Mouse (Mus musculus): ENCODE data around the gene Tmem223. TPM values are rescaled to one million over a fixed set of nuclear protein-coding genes. Genes with fewer than 3 reads are reported as not detected.
A peak's percentile ranks its signal among the peaks of the same experiment; 100 is the strongest.

Gene Tmem223
- polyA plus RNA-seq, 1 experiment from 2014 or later: 220 TPM

DNA sequence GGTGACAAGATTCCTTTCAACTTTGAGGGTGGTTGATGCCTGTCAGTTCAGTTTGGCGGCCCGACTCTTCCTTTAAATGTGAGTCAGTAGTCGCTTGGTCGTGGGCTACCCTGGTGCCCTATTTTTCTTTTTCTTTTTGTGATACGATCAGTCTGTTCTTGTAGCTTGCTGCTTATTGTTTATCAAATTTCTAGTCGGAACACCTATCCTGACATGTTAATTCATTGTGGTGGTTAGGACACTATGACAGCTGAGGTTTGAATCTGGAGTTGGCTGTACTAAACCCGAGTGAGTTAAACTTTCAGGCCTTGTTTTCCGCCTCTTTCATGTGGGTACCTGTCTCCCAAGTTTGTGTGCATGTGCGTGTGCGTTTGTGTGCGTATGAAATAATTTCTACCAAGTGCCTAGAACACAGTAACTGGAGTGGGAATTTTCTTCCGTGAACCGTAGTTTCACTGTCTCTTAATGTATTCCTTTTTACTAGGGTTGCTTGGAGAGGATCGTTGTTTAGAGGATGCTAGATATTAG lies 13.3 kb upstream of the Tmem223 start:
- H3K4me3 ChIP-seq: peak overlapping the region; percentile 99
- peaks cover 46% of the 10 kb centered on the region for H3K36me3 ChIP-seq
- DNase-seq (ENCODE audit: low spot score): no peak
- peaks cover 35% of the 10 kb centered on the region for H3K4me1 ChIP-seq (replicated peaks)
- H3K27ac ChIP-seq: peak overlapping the region; percentile 96
- WGBS: 11% methylated on average over 14 of the region's 14 CpGs
- no peaks in the 10 kb centered on the region for H3K27me3 ChIP-seq (ENCODE audit: insufficient read depth, poor library complexity, severe bottlenecking)
- H3K9me3 ChIP-seq: no peaks in the 10 kb centered on the region

DNA sequence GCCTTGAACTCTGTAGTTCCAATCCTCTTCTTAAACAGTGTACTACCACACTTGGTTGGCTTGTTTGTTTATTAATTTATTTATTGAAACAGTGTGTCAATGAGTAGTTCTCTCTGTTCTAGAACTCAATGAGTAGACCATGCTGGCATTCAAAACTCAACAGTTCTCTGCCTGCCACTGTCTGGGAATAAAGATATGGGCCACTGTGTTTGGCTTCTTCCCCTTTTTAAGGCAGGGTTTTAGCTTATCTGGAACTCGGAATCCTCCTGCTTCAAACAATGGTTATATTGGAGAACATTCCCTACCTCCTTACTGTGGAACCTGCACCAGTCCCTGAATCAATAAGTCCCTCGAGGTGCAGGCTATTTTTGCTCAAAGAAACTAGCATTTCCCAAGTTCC lies 11.9 kb upstream of the Tmem223 start:
- Histone ChIP-seq H3K27ac (no peak overlapping the region), H3K9me3 (no peaks in the 10 kb centered on the region), H3K36me3 (peaks cover 46% of the 10 kb centered on the region), H3K27me3 (ENCODE audit: insufficient read depth, poor library complexity, severe bottlenecking) (no peaks in the 10 kb centered on the region), H3K4me3 (0 out of 2 replicates have a peak overlapping the region, but pooled peaks have one; percentile 99), H3K4me1 (replicated peaks) (peaks cover 35% of the 10 kb centered on the region)
- 93% methylated on average over 2 of the region's 2 CpGs for WGBS
- DNase-seq (ENCODE audit: low spot score): no peak

DNA sequence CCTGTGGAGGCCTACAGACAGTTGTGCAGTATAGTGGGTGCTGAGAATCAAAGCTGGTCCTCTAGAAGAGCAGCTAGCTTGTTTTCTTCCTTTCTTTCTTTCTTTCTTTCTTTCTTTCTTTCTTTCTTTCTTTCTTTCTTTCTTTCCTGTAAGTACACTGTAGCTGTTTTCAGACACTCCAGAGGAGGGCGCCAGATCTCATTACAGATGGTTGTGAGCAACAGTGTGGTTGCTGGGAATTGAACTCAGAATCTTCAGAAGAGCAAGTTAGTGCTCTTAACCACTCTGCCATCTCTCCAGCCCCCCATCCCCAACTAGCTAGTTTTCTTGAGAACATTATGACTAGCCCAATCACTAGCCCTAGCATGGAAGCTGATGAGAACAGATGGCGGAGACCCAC lies 10.0 kb upstream of the Tmem223 start:
- Histone ChIP-seq H3K4me3 (no peak overlapping the region), H3K9me3 (peaks cover 10% of the 10 kb centered on the region), H3K27ac (no peak overlapping the region), H3K36me3 (peaks cover 47% of the 10 kb centered on the region), H3K4me1 (replicated peaks) (peaks cover 30% of the 10 kb centered on the region), H3K27me3 (ENCODE audit: insufficient read depth, poor library complexity, severe bottlenecking) (no peaks in the 10 kb centered on the region)
- DNase-seq (ENCODE audit: low spot score): no peak
- WGBS: 87% methylated on average over 2 of the region's 2 CpGs

DNA sequence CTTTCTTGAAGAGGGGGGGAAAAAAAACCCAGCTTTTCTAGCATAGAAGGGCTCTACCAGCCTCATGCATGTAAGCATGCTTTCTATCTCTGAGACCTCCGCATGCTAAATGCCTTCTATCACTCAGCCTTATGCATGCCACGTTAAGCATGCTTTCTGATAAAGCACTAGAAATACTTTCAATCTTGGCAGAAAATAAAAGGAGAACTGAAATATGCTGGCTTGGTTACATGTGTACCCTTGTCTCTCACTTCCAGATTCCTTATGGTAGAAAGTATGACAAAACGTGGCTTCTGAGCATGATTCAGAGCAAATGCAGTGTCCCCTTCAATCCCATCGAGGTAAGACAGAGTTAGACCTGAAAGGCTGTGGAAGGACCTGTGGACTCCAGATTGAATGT lies 7.5 kb upstream of the Tmem223 start:
- no peak overlapping the region for H3K4me3 ChIP-seq
- H3K4me1 ChIP-seq (replicated peaks): peaks cover 7% of the 10 kb centered on the region
- peaks cover 11% of the 10 kb centered on the region for H3K9me3 ChIP-seq
- no peak for DNase-seq (ENCODE audit: low spot score)
- H3K36me3 ChIP-seq: peaks cover 69% of the 10 kb centered on the region
- 92% methylated on average over 4 of the region's 4 CpGs for WGBS
- no peaks in the 10 kb centered on the region for H3K27me3 ChIP-seq (ENCODE audit: insufficient read depth, poor library complexity, severe bottlenecking)
- no peak overlapping the region for H3K27ac ChIP-seq

DNA sequence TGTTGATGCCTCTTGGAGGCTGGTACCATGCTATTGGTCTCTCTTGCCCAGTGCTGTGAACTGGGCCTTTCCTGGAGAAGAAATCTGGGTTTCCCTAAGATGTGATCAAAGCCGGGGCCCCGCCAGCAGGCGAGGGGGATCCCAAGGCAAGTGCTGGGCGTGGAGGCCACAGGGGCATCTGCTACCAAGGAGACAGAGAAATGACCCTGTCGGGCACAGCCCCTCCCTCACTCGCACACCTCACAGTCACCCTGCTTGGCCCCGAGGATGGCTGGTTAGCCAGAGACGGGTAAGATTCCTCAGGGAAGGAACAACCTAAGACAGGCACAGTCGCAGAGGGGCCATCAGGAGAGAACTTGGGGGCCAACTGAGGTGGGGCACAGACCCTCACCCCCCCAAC lies 5.2 kb upstream of the Tmem223 start:
- Histone ChIP-seq H3K27me3 (ENCODE audit: insufficient read depth, poor library complexity, severe bottlenecking) (no peaks in the 10 kb centered on the region), H3K36me3 (peaks cover 92% of the 10 kb centered on the region), H3K9me3 (peaks cover 11% of the 10 kb centered on the region), H3K27ac (no peak overlapping the region), H3K4me1 (replicated peaks) (peaks cover 5% of the 10 kb centered on the region), H3K4me3 (no peak overlapping the region)
- WGBS: 96% methylated on average over 9 of the region's 9 CpGs
- no peak for DNase-seq (ENCODE audit: low spot score)

DNA sequence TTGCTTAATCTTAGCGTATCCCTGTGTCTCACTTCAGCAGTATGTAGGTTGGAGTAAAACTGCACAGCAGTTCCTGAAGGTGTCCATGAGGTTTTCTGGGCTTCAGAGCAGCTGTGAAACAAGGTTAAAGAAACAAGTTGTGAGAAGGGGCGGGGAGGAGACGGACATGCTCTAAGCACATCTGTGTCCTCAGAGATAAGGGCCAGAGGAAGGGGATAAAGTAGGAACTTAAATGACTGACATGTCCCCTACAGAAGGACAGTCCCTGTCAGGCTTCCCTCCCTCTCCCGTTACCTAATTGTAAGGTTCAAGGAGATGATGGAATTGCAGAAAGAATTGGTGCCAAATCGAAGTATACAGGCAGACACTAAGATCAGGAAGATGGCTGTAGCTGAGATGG lies 2.2 kb downstream of the Tmem223 start:
- no peaks in the 10 kb centered on the region for H3K9me3 ChIP-seq
- WGBS: 87% methylated on average over 5 of the region's 5 CpGs
- peak overlapping the region; percentile 98 for H3K27ac ChIP-seq
- no peaks in the 10 kb centered on the region for H3K27me3 ChIP-seq (ENCODE audit: insufficient read depth, poor library complexity, severe bottlenecking)
- DNase-seq (ENCODE audit: low spot score): no peak
- H3K4me3 ChIP-seq: peak overlapping the region; percentile 77
- peaks cover 63% of the 10 kb centered on the region for H3K36me3 ChIP-seq
- peaks cover 47% of the 10 kb centered on the region for H3K4me1 ChIP-seq (replicated peaks)

DNA sequence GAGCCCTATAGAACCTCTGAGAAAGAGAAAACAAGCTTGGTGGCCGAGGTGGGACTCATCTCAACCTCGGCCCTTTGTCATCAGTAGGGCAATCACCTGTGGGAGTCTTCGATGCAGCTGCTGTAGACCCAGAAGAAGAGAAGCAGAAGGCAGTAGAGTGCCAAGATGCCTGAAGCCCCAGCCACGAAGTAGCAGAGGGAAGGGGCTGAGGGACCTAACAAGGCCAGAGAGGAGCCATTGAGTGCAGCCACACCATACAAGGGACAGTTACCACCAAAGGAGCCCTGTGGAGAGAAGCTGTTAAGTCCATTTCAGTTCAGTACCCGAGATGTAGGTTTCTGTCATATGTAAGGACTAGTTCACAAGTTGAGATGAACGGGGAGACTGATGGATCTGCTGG lies 2.6 kb downstream of the Tmem223 start:
- peaks cover 63% of the 10 kb centered on the region for H3K36me3 ChIP-seq
- H3K4me1 ChIP-seq (replicated peaks): peaks cover 47% of the 10 kb centered on the region
- DNase-seq (ENCODE audit: low spot score): no peak
- peak overlapping the region; percentile 77 for H3K4me3 ChIP-seq
- no peaks in the 10 kb centered on the region for H3K9me3 ChIP-seq
- H3K27me3 ChIP-seq (ENCODE audit: insufficient read depth, poor library complexity, severe bottlenecking): no peaks in the 10 kb centered on the region
- H3K27ac ChIP-seq: peak overlapping the region; percentile 98
- 59% methylated on average over 6 of the region's 6 CpGs for WGBS

DNA sequence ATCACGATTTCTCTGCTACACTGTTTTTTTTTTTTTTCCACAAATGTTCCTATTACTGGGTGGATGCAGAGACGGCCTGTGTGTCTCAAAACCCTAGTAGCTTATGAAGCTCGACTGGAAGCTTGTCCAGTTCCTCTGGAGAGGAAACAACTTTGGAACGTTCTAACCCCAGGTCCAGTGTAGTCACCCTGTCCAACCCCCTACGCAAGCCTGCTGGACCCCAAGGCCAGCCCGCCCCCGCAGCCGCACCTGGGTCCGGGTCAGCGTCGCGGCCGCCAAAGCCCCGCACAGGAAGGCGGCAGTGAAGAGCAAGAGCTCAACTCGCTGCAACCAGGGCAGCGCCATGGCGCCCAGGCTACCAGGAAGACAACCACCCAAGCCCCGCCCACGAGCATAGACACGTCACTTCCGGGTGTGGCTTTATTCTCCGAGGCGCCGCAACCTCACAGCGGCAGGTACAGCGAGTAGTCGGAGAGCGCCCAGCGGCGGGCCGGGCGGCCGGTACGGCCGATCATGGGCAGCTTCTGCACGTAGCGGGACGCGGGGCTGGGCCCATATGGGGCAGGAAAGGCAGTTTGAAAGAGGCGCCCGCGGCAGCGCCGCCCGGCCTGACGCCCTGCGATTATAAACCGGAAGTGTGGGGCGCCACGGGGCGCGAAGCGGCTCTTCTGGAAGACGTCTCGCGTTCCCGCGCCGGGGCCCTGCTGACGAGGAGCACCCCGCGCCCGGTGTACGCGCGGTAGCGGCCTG lies 3.5 kb downstream of the Tmem223 start, which contains the start of gene Tmem179b:
Gene Tmem179b, minus strand, starts transcription at position 382 of the 750 bp plus-strand sequence.
- under 1% methylated on average over 68 of the region's 68 CpGs for WGBS
- Histone ChIP-seq H3K4me1 (replicated peaks) (peaks cover 47% of the 10 kb centered on the region), H3K27ac (peak within 1 kb of the TSS; percentile 98)

DNA sequence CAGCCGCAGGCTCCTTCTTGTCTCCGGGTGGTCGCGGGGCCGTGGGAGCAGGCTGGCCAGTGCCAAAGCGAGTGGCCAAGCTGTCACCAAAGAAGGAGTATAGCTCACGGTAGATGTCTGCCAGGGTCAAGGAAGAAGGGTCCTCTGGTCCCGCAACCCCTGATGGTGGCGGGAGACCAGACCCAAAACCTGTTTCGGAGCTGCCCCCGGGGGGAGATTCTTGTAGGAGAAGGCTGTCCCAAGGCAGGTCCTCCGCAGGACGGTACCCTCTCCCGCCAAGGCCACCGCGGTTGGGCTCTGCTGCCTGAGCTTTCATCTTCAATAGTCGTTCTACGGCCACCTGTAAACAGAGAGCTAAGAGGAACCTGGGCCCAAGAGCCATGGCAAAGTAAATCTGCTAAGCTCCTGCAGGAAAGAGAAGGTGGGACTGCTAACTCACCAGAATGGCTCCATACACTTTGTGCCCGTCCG lies 4.2 kb downstream of the Tmem223 start:
- no peak for DNase-seq (ENCODE audit: low spot score)
- Histone ChIP-seq H3K27ac (peak overlapping the region; percentile 98), H3K4me3 (peak overlapping the region; percentile 77), H3K9me3 (no peaks in the 10 kb centered on the region), H3K36me3 (peaks cover 59% of the 10 kb centered on the region), H3K4me1 (replicated peaks) (peaks cover 47% of the 10 kb centered on the region), H3K27me3 (ENCODE audit: insufficient read depth, poor library complexity, severe bottlenecking) (no peaks in the 10 kb centered on the region)
- WGBS: 6% methylated on average over 20 of the region's 20 CpGs

More for the DNA sequence above, 3.5 kb downstream of the Tmem223 start, which contains the start of gene Tmem179b:
- H3K9me3 ChIP-seq: no peaks in the 10 kb centered on the region
- peaks cover 61% of the 10 kb centered on the region for H3K36me3 ChIP-seq
- DNase-seq (ENCODE audit: low spot score): peak; percentile 97
- no peaks in the 10 kb centered on the region for H3K27me3 ChIP-seq (ENCODE audit: insufficient read depth, poor library complexity, severe bottlenecking)
- H3K4me3 ChIP-seq: peak within 1 kb of the TSS; percentile 77

DNA sequence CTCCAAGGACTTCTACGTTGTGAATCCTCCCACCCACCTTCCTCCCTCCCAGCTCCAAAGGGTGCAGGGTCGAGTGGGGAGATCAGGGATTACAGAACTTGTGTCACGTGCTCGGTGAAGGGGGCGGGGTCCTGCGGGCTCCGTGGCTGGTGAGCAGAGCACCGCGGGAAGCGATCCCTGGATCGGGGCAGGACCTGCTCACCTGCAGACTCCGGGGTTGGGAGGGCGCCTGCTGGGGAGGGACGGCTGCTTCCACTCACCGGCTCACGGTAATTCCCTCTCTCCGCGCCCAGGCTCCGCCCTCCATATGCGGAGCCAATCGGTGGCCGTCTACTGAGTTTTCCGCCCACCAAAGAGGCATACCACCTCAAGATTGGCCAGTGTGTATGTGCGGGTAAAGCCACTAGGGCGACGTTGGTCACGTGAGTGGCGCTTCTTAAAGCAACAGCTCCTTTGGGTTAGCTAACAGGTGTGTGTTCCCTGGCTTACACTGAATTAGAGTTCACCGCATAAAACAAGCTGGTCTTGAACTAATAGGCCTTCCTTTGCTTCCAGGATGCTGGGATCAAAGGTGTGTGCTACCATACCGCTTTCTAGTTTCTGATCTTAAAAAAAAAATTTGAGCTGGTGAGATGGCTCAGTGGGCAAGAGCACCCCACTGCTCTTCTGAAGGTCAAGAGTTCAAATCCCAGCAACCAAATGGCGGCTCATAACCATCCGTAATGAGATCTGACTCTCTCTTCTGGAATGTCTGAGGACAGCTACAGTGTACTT lies 15.4 kb downstream of the Tmem223 start, which contains the start of gene Taf6l:
Gene Taf6l, minus strand, starts transcription at position 410 of the 774 bp plus-strand sequence.
- H3K27me3 ChIP-seq (ENCODE audit: insufficient read depth, poor library complexity, severe bottlenecking): no peaks in the 10 kb centered on the region
- peak within 1 kb of the TSS; percentile 93 for H3K27ac ChIP-seq
- under 1% methylated on average over 32 of the region's 32 CpGs for WGBS

DNA sequence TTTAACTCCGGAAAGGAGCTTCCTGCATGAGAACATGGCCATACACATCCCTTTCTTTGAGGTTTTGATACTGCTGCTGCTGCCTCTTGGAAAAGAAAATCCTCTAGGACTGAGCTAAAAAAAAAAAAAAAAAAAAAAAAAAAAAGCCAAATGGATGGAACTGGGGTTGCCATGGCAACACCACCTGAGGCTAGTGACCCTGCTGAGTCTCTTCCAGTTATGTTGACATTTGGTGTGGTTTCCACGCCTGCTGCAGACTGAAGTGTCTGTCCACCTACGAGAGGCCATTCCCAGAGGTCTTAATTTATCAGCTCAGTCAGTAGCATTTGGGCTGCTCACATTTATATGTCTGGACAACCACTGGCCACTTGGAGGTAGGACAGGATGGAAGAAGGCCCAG lies 17.7 kb downstream of the Tmem223 start:
- peak; percentile 18 for DNase-seq (ENCODE audit: low spot score)
- H3K9me3 ChIP-seq: peaks cover 2% of the 10 kb centered on the region; the same call in 1 of the 2 replicates
- peaks cover 40% of the 10 kb centered on the region for H3K36me3 ChIP-seq
- no peak overlapping the region for H3K4me3 ChIP-seq
- no peak overlapping the region for H3K27ac ChIP-seq
- 24% methylated on average over 3 of the region's 3 CpGs for WGBS
- H3K27me3 ChIP-seq (ENCODE audit: insufficient read depth, poor library complexity, severe bottlenecking): no peaks in the 10 kb centered on the region
- peaks cover 23% of the 10 kb centered on the region for H3K4me1 ChIP-seq (replicated peaks)

More for the DNA sequence above, 15.4 kb downstream of the Tmem223 start, which contains the start of gene Taf6l:
- H3K4me3 ChIP-seq: peak within 1 kb of the TSS; percentile 84
- H3K9me3 ChIP-seq: no peaks in the 10 kb centered on the region
- DNase-seq (ENCODE audit: low spot score): peak; percentile 91
- H3K36me3 ChIP-seq: peaks cover 45% of the 10 kb centered on the region
- H3K4me1 ChIP-seq (replicated peaks): peaks cover 23% of the 10 kb centered on the region

DNA sequence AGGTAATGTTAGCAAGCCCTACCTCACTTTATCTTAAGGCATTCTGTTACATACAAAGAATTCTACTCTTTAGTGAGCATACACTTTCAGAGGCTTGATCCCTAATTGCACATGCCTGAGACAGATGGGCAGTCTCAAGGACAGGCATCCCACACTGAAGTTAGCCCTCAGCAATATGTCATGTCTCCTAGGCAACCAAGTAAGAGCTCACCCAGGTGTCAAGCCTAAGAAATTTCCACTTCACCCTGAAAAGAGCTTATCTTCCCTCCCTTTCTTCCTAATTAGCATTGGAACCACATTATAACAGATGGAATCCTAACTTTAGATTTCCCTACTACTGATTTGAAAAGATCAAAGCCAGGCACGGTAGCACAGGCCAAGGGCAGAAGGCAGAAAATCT lies 18.4 kb downstream of the Tmem223 start:
- H3K4me1 ChIP-seq (replicated peaks): peaks cover 23% of the 10 kb centered on the region
- no peak overlapping the region for H3K4me3 ChIP-seq
- no peaks in the 10 kb centered on the region for H3K27me3 ChIP-seq (ENCODE audit: insufficient read depth, poor library complexity, severe bottlenecking)
- no peak overlapping the region for H3K27ac ChIP-seq
- H3K9me3 ChIP-seq: peaks cover 2% of the 10 kb centered on the region; the same call in 1 of the 2 replicates
- no peak for DNase-seq (ENCODE audit: low spot score)
- WGBS: 69% methylated on average over 1 of the region's 1 CpGs
- H3K36me3 ChIP-seq: peaks cover 40% of the 10 kb centered on the region
